Mouse (Mus musculus) urinary bladder, adult 2 months (tissue): Measurements from ENCODE around the gene Pnpo. TPM values are rescaled to one million over a fixed set of nuclear protein-coding genes. Genes with fewer than 3 reads are reported as not detected.

Source experiments
- DNase-seq: peaks from one replicate; pipeline ENCODE4 v3.0.0; 2022; ENCODE audit warnings: low spot score
- polyA plus RNA-seq: library from polyadenylated mRNA; depleted of rRNA; stranded (reverse); fragments of >200 nt; gene quantifications from 2 replicates; pipeline ENCODE4 v1.2.3, GENCODE M21; 2012; rRNA removed

Pnpo gene
- polyA plus RNA-seq, 1 experiment = 22.4 TPM

DNA sequence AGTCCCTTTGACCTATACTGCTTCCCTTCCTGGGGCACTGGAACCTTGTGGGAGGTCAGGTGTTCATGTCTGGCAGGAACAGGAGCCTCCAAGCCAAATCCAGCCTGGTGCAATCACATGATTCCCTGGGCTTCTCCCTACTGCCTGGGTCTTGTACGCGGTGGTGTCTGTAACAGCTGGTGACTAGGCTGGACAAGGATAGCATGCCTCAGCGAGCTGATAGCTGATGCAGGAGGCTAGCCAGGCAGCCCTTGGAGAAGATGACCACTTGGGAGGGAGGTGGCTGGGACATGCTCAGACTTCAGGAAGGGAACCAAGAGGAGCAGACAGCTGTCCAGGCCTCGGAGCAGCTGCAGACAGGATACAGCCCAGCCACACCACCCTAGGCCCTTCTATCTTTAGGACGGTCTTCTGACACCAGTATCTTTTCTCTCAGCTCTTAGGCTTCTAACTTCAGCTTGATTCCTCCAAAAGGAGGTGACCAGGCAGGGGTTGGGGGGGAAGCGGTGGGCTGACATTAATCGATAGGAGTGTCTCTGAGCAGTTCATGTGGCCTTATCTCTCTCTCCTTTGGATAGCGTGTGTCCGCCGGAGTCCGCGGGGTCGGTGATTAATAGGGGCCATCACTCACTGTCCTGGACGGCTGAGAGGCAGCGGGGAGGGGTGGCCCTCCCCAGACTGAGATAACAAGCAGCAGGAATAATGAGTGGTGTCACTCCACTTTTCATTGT, 37.2 kb downstream of the Pnpo start:
- DNase-seq = no peak

DNA sequence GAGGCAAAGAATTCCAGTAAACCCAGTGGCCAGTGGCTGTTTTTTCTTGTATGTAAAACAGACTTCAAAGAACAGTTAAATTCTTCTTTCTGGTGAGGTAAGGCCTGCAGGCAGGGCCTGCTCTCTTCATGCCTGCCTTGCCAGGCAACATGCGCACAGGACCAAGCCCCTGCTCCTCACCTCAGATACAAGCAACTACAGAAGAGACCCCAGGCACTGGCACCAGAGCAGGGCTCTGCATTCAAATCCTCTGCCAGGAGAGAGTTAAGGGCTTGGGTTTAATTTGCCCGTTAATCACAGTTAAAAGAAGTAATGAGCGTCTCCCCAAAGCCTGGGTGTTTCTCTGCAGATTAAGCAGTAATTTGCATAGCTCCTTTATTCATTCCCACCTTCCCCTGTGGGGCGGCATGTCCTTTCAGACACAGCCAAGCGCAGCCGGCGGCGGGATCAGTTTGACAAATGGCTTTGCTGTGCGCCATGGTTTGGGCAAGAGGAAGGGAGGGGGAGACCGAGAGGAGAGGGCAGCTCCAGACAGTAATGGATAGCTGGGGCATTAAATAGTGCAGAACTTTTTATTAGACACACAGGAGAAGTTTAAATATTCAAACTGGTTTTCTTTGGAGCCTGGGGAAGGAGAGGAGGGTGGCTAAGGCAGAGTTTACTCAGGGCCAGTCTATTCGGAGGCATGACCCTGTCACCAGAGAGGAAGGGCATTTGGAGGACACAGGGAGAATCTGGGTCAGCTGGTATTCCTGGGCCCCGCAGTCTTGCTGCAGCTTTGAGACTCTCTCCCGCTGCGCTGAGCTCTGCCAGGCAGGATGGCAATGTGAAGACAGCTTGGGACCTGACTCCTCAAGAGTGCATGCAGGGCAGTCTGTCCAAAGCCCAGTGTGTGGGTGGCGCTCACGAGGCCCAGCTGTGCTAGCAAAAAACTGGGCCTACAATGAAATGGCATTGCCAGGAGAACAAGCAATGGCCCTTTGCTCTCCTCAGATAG, 40.8 kb downstream of the Pnpo start:
- DNase-seq = no peak

DNA sequence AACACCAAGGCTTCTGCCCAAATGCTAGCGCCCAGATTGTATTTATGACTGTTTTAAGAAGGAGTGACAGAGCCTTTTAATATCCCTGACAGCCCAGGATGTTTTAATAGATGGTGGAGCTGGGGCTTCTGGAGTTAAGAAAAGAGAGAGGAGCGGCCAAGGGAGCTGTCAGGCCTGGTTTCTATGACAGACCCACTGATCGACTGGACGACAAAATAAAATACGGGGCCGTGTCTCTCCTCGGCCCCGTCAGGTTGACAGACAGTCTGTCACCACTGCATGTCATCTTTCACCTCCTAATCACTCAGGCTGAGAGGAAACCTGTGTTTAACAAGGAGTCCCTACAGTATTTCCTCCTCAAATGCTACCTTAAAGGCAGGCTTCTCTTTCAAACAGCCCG, 42.5 kb downstream of the Pnpo start:
- no peak for DNase-seq

DNA sequence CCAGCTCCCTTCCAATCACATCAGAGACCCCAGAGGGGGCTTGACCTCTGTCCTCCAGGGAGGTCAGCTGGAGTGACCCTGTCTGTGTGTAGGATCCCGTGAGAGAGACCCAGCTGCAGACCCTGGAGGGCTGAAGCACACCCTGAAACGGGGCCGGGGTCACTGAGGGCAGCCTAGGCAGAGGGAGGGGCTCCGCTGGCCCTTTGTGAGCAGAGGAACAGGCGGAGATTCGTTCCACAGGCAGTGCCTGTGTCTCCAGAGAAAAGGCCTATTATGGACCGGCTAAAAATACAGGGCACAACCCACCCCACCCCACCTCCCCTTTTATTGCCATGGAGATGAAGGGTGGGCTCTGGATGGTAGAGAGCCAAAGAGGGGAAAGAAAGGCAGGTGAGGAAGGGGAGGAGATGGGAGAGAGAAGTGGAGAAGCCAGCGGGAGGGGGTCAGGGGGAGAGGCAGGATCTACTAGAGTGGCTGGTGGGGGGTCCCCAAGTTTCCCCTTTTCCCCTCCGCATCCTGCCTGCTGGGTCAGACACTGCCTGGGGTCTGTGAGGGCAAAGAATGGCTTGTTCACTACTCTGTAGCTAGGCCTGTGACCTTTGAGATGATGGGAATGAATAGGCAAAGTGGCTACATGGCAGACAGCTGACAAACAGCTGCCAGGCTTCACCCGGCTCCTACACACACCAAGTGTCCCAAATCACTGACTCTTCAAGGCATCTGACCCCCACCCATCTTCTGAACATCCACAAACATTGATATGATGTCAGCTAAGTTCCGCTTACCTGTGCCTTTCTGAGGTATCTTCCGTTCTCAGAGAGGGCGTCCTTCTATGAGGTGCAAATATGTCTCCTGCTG, 44.1 kb downstream of the Pnpo start:
- no peak for DNase-seq

DNA sequence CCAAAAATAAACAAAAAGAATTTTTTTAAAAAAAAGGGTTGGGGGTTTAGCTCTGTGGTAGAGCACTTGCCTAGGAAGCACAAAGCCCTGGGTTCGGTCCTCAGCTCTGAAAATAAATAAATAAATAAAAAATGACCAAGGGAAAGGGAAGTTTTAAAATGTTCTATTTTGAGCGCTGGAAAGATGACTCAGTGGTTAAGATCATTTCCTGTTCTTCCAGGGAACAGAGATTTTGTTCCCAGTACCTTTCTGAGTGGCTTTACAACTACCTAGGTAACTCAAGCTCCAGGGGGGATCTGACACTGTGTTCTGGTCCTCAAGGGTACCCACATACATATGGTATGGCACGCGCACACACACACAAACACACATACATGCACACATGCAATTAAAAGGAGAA, 47.9 kb downstream of the Pnpo start:
- no peak for DNase-seq

DNA sequence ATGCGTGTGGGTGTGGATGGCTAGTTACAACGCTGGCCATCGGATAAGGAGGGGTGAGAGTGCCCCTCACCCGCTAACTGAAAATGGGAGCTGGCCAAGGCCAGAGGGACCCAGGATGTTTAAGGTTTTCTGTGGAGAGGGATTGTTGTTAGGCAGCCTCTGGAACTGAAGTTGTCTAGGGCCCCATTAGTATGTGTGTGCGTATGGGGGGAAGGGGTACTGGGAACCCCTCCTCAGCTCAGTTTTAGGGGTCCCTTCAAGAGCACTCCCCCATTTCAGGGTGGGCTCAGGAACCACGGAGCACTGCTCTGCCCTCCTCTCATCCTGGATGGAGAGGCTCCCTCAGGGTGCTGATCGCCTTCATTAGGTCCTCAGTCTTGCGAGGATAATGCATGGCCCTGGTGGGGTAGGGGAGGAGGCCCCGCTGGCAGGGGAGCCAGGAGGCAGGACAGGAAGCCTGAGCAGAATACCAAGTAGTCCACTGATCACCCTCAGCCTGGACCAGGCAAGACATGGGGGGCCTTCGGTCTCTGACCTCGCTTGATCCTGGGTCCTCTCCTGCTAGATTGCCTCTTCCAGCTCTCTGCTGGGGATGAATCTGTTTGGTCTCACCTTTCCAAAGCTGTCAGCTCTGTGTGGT, 50.5 kb downstream of the Pnpo start:
- no peak for DNase-seq

DNA sequence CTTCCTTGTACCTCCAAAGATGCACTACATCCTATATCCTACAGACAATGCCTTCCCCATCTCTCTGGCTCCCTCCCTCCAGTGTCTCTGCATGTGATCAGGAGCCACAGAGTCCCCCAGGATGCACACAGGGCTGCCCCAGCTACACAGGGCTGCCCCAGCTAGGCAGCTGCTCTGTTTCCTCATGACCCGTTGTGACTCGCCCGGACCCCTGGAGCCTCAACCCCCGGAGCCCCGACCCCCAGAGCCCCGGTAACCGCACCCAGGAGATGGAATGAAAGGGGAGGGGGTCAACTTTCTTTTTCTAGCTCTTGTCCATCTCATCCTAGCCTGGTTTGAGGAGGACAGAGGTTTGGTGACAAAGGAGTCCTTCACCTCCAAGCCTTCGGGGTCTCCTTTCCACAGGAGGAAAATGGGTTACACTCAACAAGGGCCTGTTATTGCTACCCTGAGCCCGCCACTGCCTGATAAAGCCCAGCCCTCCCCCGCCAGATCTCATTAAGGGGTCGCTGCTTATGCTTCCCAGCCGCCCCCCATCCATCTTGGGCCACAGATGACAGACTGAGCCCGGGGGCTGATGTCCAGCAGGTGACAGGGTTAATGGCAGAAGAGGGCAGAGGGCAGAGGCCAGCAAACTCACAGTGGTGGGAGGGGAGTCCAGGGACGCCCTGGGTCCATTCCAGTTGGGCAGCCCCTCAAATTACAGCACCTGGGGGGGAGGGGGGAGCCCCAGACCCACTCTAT, 51.8 kb downstream of the Pnpo start:
- DNase-seq = no peak

Other genes starting within 250 kb of the Pnpo start
- gene Snx11, start 166.4 kb downstream of the Pnpo start, polyA plus RNA-seq = 26.0 and 30.0 TPM in 2 replicates
- gene Cbx1, start 154.9 kb downstream of the Pnpo start, polyA plus RNA-seq = 43.6 and 46.4 TPM in 2 replicates
- gene Nfe2l1, start 114.0 kb downstream of the Pnpo start, polyA plus RNA-seq = 120 and 137 TPM in 2 replicates
- gene Copz2, start 94.1 kb downstream of the Pnpo start, polyA plus RNA-seq = 111 and 117 TPM in 2 replicates
- 46.5 and 47.5 TPM in 2 replicates for gene Cdk5rap3, start 27.5 kb downstream of the Pnpo start, polyA plus RNA-seq
- 7.6 and 8.9 TPM in 2 replicates for gene Prr15l, start 15.9 kb downstream of the Pnpo start, polyA plus RNA-seq
- 7.7 and 13.9 TPM in 2 replicates for gene Sp2, start 39.0 kb upstream of the Pnpo start, polyA plus RNA-seq
- gene Sp6, start 69.4 kb upstream of the Pnpo start, polyA plus RNA-seq = 6.7 and 7.6 TPM in 2 replicates
- gene Scrn2, start 86.0 kb upstream of the Pnpo start, polyA plus RNA-seq = 10.3 and 12.5 TPM in 2 replicates
- 0.21 and 0.52 TPM in 2 replicates for gene Lrrc46, start 97.4 kb upstream of the Pnpo start, polyA plus RNA-seq
- gene Mrpl10, start 97.6 kb upstream of the Pnpo start, polyA plus RNA-seq = 60.0 and 63.9 TPM in 2 replicates
- 10.8 and 11.7 TPM in 2 replicates for gene Osbpl7, start 106.6 kb upstream of the Pnpo start, polyA plus RNA-seq
- gene Tbx21, start 171.3 kb upstream of the Pnpo start, polyA plus RNA-seq = 1.1 and 1.4 TPM in 2 replicates
- 21.3 and 31.5 TPM in 2 replicates for gene Tbkbp1, start 207.5 kb upstream of the Pnpo start, polyA plus RNA-seq
- gene Kpnb1, start 243.9 kb upstream of the Pnpo start, polyA plus RNA-seq = 70.8 and 80.2 TPM in 2 replicates